Comparison of ENCODE assay signal across 20 mouse cellular contexts in genomic region chr3:53987316-53987715, GRCm38 (mm10).
"Had no signal": no experiment of that assay in that cellular context is flagged by ENCODE, and none has a peak within 500 bp of the region (broad histone marks: within the 10 kb centered on the region; RNA-seq: fewer than 3 reads in every experiment).

No protein-coding gene starts in this region.

- H3K4me3 ChIP-seq: lung, embryonic 15.5 days; megakaryocyte, embryonic 14.5 days; midbrain, embryonic 13.5 days; midbrain, embryonic 15.5 days; neural tube, embryonic 13.5 days; neural tube, embryonic 15.5 days had no signal

- DNase-seq: liver, postnatal 0 days; lung, adult 2 months; lung, postnatal 14 days; lung, postnatal 36 days; retina, postnatal 1 day; right cerebral cortex, adult 18-20 months; right cerebral cortex, postnatal 25 days; right cerebral cortex, postnatal 4 days; spleen, adult 18-20 months; thymus, adult 18-20 months; thymus, postnatal 14 days; thymus, postnatal 36 days had no signal

- ATAC-seq: liver, postnatal 0 days; lung, postnatal 0 days; midbrain, embryonic 13.5 days; midbrain, embryonic 15.5 days had no signal

- H3K4me2 ChIP-seq: lung, embryonic 15.5 days; midbrain, embryonic 13.5 days; midbrain, embryonic 15.5 days; neural tube, embryonic 13.5 days; neural tube, embryonic 15.5 days had no signal

- H3K9me3 ChIP-seq: lung, embryonic 15.5 days; midbrain, embryonic 13.5 days; midbrain, embryonic 15.5 days; neural tube, embryonic 13.5 days; neural tube, embryonic 15.5 days had no signal

- H3K4me1 ChIP-seq: lung, embryonic 15.5 days; megakaryocyte, embryonic 14.5 days; midbrain, embryonic 13.5 days; midbrain, embryonic 15.5 days; neural tube, embryonic 13.5 days; neural tube, embryonic 15.5 days had no signal

- H3K9ac ChIP-seq: liver, postnatal 0 days; lung, embryonic 15.5 days; midbrain, embryonic 13.5 days; midbrain, embryonic 15.5 days; neural tube, embryonic 13.5 days; neural tube, embryonic 15.5 days had no signal

- H3K27ac ChIP-seq: lung, embryonic 15.5 days; macrophage; midbrain, embryonic 13.5 days; midbrain, embryonic 15.5 days; neural tube, embryonic 13.5 days; neural tube, embryonic 15.5 days had no signal

- H3K36me3 ChIP-seq: lung, embryonic 15.5 days; midbrain, embryonic 13.5 days; midbrain, embryonic 15.5 days; neural tube, embryonic 13.5 days; neural tube, embryonic 15.5 days had no signal

- H3K27me3 ChIP-seq: lung, embryonic 15.5 days; megakaryocyte, embryonic 14.5 days; midbrain, embryonic 13.5 days; midbrain, embryonic 15.5 days; neural tube, embryonic 13.5 days; neural tube, embryonic 15.5 days had no signal
